Mouse (Mus musculus): ENCODE measurements at regions not wholly inside any gene's neighbourhood (a gene's known extent, or its start where the extent isn't known, plus 50 kb on each side); places are given as distances from the start of the nearest gene placed in this dataset.

DNA sequence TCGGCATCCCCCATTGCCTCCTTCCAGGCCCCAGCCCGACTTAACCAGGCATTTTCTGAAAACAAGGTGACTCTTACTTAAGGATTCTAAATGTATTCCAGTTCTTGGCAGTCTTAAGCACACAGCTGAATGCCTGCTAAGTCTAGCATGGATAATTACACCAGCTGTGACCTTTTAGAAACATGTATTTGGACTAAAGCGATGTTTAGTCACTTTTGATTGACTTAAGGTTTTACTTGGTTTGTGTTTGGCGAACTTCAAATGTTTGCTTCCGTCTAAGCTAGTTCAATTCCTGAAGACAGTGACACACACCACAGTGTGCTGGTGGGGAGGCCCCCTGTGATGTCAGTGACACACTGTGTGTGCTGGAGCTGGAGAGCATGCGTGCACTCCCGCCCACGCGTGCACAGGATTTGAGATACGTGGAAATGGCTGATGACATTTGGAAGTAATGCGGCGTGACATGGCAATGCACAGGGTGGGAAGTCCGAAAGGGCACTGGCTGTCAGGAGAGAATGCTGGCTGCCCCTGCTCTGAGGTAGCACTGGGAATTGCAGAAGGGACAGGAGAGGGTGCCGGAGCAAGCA lies 179.0 kb upstream of the Cdh13 start:
- Histone ChIP-seq H3K9ac (no peak overlapping the region), H3K4me1 (replicated peaks) (0 out of 2 replicates have a peak, but pooled peaks cover 5% of the 10 kb centered on the region), H3K9me3 (replicated peaks) (no peaks in the 10 kb centered on the region), H3K27me3 (no peaks in the 10 kb centered on the region), H3K27ac (no peak overlapping the region), H3K4me2 (no peak overlapping the region), H3K36me3 (no peaks in the 10 kb centered on the region), H3K4me3 (no peak overlapping the region)
- WGBS, result 61% methylated on average over 14 of the region's 14 CpGs
- no peak for ATAC-seq (replicated peaks; ENCODE audit: insufficient number of reproducible peaks, insufficient read depth, low FRiP score, low read depth)

DNA sequence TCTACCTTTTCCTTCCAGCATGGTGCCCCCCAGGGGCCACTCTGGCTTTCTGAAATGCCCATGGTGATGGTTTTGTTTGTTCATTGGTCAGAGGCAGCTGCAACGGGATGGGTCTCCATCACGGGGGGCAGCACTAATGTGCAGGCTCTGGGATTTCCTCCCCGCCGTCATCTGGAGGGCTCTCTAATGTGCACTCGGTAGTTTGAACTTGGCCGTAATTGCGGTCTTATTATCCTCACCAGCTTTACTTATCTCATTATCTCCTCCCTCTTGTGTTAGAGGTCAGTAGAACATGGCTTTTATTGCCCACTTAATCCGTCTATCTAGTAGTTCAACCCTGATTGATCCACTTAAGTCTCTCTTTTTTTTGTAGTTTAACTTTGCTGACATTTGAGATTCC lies 182.2 kb upstream of the Cdh13 start:
- H3K4me2 ChIP-seq, result no peak overlapping the region
- ATAC-seq (replicated peaks; ENCODE audit: insufficient number of reproducible peaks, insufficient read depth, low FRiP score, low read depth), result no peak
- no peaks in the 10 kb centered on the region for H3K9me3 ChIP-seq (replicated peaks)
- H3K4me1 ChIP-seq (replicated peaks), result 0 out of 2 replicates have a peak, but pooled peaks cover 5% of the 10 kb centered on the region
- no peak overlapping the region for H3K9ac ChIP-seq
- no peaks in the 10 kb centered on the region for H3K36me3 ChIP-seq
- no peak overlapping the region for H3K27ac ChIP-seq
- no peaks in the 10 kb centered on the region for H3K27me3 ChIP-seq
- WGBS, result 67% methylated on average over 8 of the region's 8 CpGs
- no peak overlapping the region for H3K4me3 ChIP-seq

DNA sequence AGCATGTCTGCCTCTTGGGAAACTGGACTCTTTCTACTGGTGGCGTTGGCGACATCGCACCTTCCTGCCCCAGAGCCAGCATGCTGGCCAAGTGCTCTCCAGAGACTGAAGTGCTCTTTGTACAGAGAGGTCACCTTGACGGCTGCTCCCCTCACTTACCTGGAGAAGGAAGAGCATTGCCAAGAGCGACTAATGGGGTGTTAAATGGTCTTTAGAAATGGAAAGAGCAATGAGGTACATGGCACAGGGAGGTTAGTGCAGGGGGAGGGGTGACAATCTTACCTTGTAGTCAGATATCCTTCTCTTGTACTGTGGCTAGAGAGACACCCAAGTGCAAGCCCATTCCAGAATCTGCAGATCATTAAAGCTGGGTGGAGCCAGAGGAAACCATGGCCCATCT lies 220.8 kb upstream of the Cdh13 start:
- H3K36me3 ChIP-seq, result no peaks in the 10 kb centered on the region
- no peak overlapping the region for H3K27ac ChIP-seq
- H3K27me3 ChIP-seq, result no peaks in the 10 kb centered on the region
- WGBS, result 58% methylated on average over 5 of the region's 5 CpGs
- no peaks in the 10 kb centered on the region for H3K9me3 ChIP-seq (replicated peaks)
- no peak for ATAC-seq (replicated peaks; ENCODE audit: insufficient number of reproducible peaks, insufficient read depth, low FRiP score, low read depth)
- H3K9ac ChIP-seq, result no peak overlapping the region
- no peak overlapping the region for H3K4me3 ChIP-seq
- no peak overlapping the region for H3K4me2 ChIP-seq
- no peaks in the 10 kb centered on the region for H3K4me1 ChIP-seq (replicated peaks)

- H3K27ac ChIP-seq, result no peak overlapping the region
- WGBS, result 82% methylated on average over 6 of the region's 6 CpGs
- ATAC-seq (replicated peaks; ENCODE audit: insufficient number of reproducible peaks, insufficient read depth, low FRiP score, low read depth), result no peak
- no peaks in the 10 kb centered on the region for H3K27me3 ChIP-seq
- H3K9me3 ChIP-seq (replicated peaks), result no peaks in the 10 kb centered on the region
- no peak overlapping the region for H3K4me2 ChIP-seq
- H3K4me1 ChIP-seq (replicated peaks), result no peaks in the 10 kb centered on the region
- H3K36me3 ChIP-seq, result no peaks in the 10 kb centered on the region
- no peak overlapping the region for H3K9ac ChIP-seq
- H3K4me3 ChIP-seq, result no peak overlapping the region
These were observed 226.8 kb upstream of the Cdh13 start for GRCm38 (mm10) chr8:118056781-118057180.

DNA sequence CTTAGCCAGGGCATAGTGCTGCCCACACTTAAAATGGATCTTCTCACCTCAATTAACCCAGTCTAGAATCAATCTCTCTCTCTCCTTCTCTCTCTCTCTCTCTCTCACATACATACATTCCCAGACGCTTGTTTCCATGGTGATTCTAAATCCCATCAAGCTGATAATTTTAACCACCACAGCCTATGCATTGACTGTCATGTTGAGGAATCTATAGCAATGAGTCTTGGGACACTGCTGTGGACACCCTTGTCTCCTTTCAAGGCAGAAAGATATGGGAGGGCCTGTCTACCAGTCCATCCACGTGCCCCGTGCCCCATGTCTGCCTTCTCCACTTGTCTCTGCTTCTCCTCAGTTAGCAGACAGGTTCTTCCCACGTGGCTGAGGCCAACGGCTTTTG lies 228.0 kb upstream of the Cdh13 start:
- Histone ChIP-seq H3K9ac (no peak overlapping the region), H3K9me3 (replicated peaks) (no peaks in the 10 kb centered on the region), H3K4me2 (no peak overlapping the region), H3K27ac (no peak overlapping the region), H3K27me3 (no peaks in the 10 kb centered on the region), H3K4me1 (replicated peaks) (no peaks in the 10 kb centered on the region), H3K36me3 (no peaks in the 10 kb centered on the region), H3K4me3 (no peak overlapping the region)
- ATAC-seq (replicated peaks; ENCODE audit: insufficient number of reproducible peaks, insufficient read depth, low FRiP score, low read depth), result no peak
- WGBS, result 59% methylated on average over 5 of the region's 5 CpGs

DNA sequence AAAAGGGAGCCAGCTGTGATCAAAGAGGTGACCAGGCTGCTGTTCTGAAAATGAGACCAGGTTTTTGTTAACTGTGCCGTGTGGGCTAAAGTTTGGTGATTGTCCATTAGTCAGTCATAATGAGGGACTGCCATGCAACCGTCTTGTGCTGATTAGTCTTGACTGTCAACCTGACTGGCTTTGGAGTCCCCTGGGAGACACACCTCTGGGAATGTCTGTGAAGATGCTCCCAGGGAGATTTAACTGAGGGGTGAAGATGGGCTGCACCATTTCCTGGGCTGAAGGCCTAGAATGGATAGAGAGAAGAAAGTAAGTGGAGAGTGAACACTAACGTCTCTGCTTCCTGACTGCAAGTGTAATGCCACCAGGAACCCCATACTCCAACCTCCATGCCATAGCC lies 233.1 kb upstream of the Cdh13 start:
- H3K27ac ChIP-seq, result no peak overlapping the region
- no peaks in the 10 kb centered on the region for H3K9me3 ChIP-seq (replicated peaks)
- 86% methylated on average over 3 of the region's 3 CpGs for WGBS
- no peak overlapping the region for H3K4me2 ChIP-seq
- no peak for ATAC-seq (replicated peaks; ENCODE audit: insufficient number of reproducible peaks, insufficient read depth, low FRiP score, low read depth)
- no peaks in the 10 kb centered on the region for H3K27me3 ChIP-seq
- H3K4me3 ChIP-seq, result no peak overlapping the region
- no peak overlapping the region for H3K9ac ChIP-seq
- no peaks in the 10 kb centered on the region for H3K36me3 ChIP-seq
- no peaks in the 10 kb centered on the region for H3K4me1 ChIP-seq (replicated peaks)

GRCm38 (mm10) chr8:118042253-118042860 lies 240.6 kb upstream of the Mphosph6 start:
- 77% methylated on average over 10 of the region's 10 CpGs for WGBS
- Histone ChIP-seq H3K36me3 (no peaks in the 10 kb centered on the region), H3K4me1 (replicated peaks) (no peaks in the 10 kb centered on the region), H3K4me2 (no peak overlapping the region), H3K9ac (no peak overlapping the region), H3K27me3 (no peaks in the 10 kb centered on the region), H3K27ac (no peak overlapping the region), H3K9me3 (replicated peaks) (no peaks in the 10 kb centered on the region), H3K4me3 (no peak overlapping the region)
- no peak for ATAC-seq (replicated peaks; ENCODE audit: insufficient number of reproducible peaks, insufficient read depth, low FRiP score, low read depth)

DNA sequence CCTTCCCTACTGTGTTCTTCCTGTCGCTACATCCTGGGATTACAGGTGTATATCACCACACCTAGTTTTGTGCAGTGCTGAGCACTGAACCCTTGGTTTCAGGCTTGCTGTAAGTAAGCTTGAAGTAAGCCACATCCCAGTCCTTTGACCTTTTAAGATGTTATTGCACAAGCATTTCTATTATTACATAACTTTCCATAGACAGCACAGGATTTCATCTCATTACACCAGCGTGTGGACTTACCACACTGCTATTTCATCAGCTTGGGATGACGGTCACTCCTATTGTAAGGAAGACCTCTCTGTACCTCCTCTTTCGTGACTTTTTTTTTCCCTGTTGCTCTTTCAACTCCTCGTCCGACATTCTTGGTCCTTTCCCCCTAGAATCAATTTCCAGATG lies 239.5 kb upstream of the Mphosph6 start:
- Histone ChIP-seq H3K9me3 (replicated peaks) (no peaks in the 10 kb centered on the region), H3K4me3 (no peak overlapping the region), H3K4me1 (replicated peaks) (no peaks in the 10 kb centered on the region), H3K4me2 (no peak overlapping the region), H3K9ac (no peak overlapping the region), H3K27me3 (no peaks in the 10 kb centered on the region), H3K27ac (no peak overlapping the region), H3K36me3 (no peaks in the 10 kb centered on the region)
- no peak for ATAC-seq (replicated peaks; ENCODE audit: insufficient number of reproducible peaks, insufficient read depth, low FRiP score, low read depth)
- 83% methylated on average over 6 of the region's 6 CpGs for WGBS

DNA sequence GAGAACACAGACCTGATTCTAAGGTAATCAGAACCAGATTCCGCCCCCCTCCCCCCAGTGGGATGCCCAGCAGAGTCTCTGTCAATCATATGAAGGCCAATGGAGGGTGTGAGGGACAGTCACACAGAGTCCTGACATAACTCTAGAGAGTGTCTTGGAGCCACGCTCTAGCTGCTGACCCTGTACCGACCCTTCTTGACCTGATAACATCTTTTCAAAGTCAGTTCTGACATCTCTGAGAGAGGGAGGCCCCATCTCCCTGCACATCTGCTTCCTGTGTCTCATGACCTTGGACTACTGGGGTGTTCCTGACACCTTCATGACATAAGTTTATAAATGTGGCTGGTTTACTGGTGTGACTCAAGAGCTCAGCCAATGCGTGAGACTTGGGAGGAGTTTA lies 236.1 kb upstream of the Mphosph6 start:
- WGBS, result 49% methylated on average over 4 of the region's 4 CpGs
- H3K4me2 ChIP-seq, result no peak overlapping the region
- no peak for ATAC-seq (replicated peaks; ENCODE audit: insufficient number of reproducible peaks, insufficient read depth, low FRiP score, low read depth)
- no peaks in the 10 kb centered on the region for H3K9me3 ChIP-seq (replicated peaks)
- no peaks in the 10 kb centered on the region for H3K36me3 ChIP-seq
- H3K4me3 ChIP-seq, result no peak overlapping the region
- H3K27me3 ChIP-seq, result peaks cover 4% of the 10 kb centered on the region; the same call in 1 of the 2 replicates
- no peaks in the 10 kb centered on the region for H3K4me1 ChIP-seq (replicated peaks)
- no peak overlapping the region for H3K9ac ChIP-seq
- H3K27ac ChIP-seq, result no peak overlapping the region

GRCm38 (mm10) chr8:118034051-118034450 lies 232.3 kb upstream of the Mphosph6 start:
- Histone ChIP-seq H3K9me3 (replicated peaks) (no peaks in the 10 kb centered on the region), H3K9ac (no peak overlapping the region), H3K36me3 (no peaks in the 10 kb centered on the region), H3K4me3 (no peak overlapping the region), H3K27ac (no peak overlapping the region), H3K4me2 (no peak overlapping the region), H3K27me3 (peaks cover 6% of the 10 kb centered on the region; the same call in 1 of the 2 replicates), H3K4me1 (replicated peaks) (no peaks in the 10 kb centered on the region)
- ATAC-seq (replicated peaks; ENCODE audit: insufficient number of reproducible peaks, insufficient read depth, low FRiP score, low read depth), result no peak
- WGBS, result 67% methylated on average over 13 of the region's 13 CpGs

DNA sequence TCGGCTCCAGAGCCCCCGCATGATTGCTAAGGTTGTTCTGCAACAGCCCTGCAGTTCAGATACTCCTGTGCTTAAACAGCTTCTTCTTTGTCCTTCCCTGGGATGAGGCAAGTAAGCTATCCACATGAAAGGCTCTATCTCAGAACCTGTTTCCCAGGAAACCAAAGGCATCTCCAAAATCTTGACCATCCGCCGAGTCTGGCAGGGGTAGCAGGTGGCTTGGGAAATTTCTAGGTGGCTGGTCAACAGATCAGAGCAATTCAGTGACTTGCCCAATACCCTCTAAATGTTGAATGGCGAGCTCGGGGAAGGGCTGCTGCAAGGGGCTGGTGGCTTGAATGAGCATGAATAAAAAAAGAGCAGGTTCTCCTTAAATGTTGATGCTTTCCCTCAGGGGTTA lies 229.7 kb upstream of the Mphosph6 start:
- Histone ChIP-seq H3K4me2 (no peak overlapping the region), H3K9ac (no peak overlapping the region), H3K4me1 (replicated peaks) (no peaks in the 10 kb centered on the region), H3K36me3 (no peaks in the 10 kb centered on the region), H3K27me3 (peaks cover 6% of the 10 kb centered on the region; the same call in 1 of the 2 replicates), H3K27ac (no peak overlapping the region), H3K9me3 (replicated peaks) (no peaks in the 10 kb centered on the region), H3K4me3 (no peak overlapping the region)
- 58% methylated on average over 6 of the region's 6 CpGs for WGBS
- no peak for ATAC-seq (replicated peaks; ENCODE audit: insufficient number of reproducible peaks, insufficient read depth, low FRiP score, low read depth)

All from heart, embryonic 15.5 days (tissue).